Mouse (Mus musculus) ovary, postnatal 10 days (tissue): ENCODE measurements around the gene Zfp879.

Source experiments
- DNase-seq: peaks from one replicate; pipeline ENCODE4 v3.0.0; 2022; ENCODE audit warnings: low spot score

Zfp879 gene

DNA sequence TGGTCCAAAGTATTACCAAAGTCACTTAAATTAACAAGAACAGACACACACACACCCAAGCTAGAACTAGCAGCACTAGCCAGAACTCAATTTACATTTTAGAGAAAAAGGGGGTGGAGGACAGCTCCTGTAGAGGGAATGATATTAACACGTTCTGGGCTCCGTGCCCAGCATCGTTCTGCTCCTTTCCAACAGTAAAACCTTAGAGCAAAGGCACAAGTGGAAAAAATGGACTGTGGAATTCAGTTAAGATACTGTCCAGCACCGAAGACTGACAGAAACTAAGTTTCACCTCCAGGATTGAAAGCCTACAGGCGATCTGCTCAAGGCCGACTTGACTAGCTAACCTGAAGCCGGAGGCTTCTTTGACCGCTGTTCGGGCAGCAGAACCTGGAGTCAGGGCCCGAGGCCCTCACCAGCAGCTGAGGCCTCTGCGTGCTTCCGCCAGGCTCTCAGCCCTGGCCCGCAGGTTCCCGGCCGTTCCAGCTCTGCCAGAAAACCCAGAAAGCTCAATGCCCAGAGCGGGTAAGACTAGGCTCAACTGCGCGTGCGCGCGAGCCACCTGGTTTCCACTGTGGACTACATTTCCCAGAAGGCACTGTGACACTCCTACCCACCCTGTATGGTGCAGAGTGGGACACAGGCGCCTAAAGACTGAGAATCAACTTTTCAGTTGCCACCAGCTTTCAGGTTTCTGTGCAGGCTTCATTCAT is at the start of gene Zfp879:
TSS of gene Zfp879 (minus strand) at position 530 of the 713 bp plus-strand sequence.
- peak; percentile 69 for DNase-seq

DNA sequence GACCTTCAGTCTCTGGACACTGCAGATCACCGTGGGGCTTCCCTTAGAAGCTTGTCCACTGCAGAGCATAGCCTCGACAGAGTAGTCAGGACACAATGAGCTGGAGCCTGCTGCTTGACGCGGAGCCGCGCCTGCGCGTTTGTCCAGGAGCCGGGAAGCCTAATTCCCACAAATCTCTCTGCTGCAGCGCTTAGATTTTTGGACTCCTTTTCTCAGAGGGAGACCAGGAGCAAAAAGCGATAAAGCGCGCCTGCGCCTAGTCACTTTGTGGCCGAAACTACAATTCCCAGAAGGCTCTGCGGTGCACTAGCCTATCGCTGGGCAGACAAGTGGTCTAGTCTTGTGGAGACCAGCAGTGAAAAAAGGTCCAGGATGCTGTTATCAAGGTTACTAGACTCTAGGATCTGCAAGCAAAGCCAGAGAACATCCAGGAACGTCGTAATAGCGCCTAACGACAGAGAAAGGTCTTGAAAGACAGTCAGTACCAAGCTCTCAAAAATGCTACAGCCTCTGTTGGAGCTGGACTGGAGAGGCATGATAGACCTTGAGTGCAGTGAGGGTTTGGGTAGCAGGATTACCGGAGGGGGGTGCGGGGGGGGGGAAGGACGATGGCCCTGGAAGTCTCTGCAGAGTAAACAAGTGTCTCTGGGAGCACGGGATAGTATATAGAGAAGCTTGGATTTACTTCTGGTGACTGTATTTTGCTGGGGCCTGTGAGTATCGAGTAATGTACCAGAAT is 46.2 kb upstream of the Zfp879 start, which contains the start of gene Zfp454:
TSS of gene Zfp454 (minus strand) at position 262 of the 739 bp plus-strand sequence.
- peak; percentile 67 for DNase-seq

DNA sequence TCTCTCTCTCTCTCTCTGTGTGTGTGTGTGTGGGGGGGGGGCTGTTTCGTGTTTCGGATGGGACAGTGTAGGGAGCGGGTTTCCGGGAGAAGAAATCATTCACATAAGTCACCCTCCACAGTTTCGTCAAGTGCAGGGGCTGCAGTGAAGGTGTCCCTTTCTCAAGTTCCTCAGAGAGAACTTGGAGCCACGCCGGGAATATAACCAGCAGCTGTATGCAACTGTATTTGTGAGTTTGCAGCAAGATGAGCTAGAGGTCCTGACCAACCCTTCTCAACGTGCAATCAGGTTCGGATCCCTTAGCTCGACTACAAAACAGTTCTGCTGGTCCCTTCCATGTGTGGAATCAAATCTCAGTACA is 45.6 kb upstream of the Zfp879 start:
- DNase-seq, result no peak

DNA sequence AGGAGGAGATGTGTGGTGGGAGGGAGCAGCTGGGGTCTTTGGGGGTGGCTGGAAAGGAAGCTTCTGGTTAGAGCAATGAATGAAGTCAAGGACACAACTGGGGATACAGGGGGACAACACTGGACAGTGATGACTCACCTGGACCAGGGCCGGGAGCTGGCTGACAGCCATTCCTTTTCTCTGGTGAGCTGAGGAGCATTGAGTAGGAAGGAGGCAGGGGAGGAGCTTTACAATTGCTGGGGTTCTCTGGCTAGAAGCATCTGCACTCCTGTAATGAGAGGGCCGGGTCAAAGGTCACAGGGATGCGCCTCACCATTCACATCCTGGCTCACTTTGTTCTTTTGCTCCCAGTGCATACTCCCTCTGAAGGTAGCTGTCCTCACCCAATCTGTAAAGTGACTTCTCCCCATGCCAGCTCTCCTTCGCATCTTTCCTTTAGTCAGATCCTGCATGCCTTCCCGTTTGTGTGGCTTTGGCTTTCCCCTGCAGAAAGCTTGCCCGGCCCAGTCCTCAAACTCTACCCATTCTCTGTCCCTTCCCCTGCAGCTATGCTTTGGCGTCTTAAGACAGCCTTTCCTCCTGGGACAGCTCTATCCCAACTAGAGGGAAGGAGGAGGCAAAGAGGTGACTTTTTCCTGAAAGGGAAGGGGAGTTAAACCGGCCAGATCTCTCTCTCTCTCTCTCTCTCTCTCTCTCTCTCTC is 45.0 kb upstream of the Zfp879 start:
- DNase-seq, result no peak

DNA sequence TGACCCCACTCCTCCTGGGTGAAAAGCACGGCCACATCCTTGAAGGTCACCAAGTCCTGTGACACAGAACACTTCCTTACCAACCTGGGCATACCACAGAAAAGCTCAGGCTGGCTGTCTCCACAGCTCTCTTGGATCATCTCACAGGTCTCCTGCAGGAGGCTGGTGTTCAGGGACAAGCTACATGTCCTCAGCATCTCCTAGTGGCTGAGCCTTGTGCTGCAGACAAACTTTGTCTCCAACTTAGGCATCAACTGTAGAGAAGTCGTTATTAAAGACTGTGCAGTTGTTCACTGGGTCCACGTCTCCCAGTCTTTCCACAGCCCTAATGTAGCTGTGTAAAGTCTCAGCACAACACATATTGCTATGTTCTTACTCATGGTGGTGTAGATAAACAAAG is 42.4 kb upstream of the Zfp879 start:
- DNase-seq, result no peak

DNA sequence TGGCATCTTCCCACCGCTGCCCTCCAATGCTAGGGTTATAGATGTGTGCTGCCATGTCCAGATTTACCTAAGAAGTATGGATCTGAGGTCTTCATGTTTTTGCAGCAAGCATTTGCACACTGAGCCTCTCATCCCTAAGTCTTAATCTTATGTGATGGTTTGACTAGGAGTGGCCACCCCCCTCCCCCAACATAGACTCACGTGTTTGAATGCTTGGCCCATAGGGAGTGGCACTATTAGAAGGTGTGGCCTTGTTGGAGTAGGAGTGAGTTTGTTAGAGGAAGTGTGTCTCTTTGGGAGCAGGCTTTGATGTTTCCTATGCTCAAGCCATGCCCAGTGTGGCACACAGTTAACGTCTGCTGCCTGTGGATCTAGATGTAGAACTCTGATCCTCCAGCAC is 37.3 kb upstream of the Zfp879 start:
- DNase-seq, result no peak

DNA sequence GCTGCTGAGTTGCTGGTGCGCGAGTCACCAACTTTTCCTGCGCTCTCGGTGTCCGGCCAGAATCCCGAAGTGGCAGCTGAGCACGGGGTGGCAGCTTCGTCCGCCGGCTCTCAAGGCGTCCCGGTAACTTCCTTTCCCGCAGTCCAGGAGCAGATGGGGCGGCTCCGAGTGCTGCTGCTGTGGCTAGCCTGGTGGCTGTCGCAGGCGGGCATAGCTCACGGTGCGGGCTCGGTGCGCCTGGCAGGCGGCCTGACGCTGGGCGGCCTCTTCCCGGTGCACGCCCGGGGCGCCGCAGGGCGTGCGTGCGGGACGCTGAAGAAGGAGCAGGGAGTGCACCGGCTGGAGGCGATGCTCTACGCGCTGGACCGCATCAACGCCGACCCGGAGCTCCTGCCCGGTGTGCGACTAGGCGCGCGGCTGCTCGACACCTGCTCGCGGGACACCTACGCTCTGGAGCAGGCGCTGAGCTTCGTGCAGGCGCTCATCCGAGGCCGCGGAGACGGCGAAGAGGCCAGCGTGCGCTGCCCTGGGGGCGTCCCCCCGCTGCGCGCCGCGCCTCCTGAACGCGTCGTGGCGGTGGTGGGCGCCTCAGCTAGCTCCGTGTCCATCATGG is 9.7 kb upstream of the Zfp879 start:
- DNase-seq, result no peak

DNA sequence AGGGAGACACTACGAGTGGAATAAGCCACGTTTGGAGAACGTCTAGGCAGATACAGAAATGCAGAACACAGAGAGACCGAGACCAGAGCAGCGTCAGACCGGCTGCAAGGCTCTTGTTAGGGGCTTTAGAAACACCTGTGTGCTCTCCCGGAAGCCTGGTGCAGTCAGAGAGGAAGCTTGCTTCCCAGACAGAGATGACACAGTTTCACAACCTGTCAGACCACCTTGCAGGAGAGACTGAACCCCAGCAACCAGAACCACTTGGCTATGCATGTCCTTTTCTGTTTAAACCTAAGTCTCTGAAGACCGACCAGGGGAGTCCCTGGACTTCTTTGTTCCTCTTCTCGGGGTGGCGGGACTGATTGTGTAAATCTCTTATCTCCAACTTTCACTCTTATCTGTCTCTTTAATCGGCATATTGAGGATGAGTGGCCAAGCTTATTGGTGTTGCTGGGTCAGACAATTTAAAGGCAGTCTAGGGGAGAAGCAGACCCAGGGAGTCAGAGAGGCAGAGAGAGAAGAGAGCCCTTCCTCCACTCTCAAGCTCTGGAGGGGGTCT is 8.9 kb upstream of the Zfp879 start, which contains the start of gene Grm6:
TSS of gene Grm6 (plus strand) at position 509 of the 559 bp plus-strand sequence.
- DNase-seq, result no peak

DNA sequence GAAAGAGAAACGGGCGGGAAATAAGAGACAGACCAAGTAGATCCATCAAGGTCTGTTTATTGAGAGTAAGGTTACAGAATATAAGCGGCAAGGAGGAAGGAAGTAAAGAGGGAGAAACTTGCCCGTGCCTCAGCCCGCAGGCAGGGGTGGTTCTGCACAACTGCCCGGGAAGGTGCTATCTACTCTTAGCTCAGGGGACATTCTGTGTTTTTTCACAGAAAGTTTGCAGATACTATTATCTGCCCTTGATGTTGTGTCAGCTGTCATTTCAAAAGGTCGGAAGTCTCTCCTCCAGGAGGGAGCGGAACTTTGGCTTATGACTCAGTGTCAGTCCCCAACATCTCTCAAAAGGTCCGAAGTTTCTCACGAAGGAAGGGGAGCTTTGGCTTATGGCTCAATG is 8.0 kb upstream of the Zfp879 start:
- DNase-seq, result no peak

DNA sequence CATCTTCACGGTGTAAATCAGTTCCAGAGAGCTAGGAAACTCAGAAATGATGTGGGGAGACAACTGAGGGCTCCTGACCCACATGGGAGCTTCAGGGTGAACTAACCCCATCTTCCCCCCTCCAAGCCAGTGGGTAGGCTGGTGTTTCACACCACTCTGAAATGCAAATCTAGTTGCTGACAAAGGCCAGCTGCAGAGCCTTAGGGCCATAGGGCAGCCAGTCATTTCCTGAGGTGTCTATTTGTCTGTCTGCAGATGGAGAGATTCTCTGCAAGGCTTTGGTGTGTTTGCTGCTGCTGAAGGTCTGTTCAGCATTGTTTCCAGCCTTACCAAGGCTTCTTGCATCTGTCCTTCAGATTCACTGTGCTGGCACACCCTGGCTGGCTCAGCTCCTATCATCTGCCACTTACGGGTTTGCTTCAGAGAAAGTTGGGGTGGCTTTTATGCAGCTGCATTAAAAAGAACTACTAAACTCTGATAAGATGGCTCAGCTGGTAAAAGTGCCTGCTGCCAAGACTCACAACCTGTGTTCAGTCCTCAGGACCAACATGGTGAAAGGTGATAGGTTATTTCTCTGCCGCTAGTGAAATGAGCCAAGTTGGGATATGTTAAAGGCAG is 7.3 kb upstream of the Zfp879 start:
- no peak for DNase-seq

DNA sequence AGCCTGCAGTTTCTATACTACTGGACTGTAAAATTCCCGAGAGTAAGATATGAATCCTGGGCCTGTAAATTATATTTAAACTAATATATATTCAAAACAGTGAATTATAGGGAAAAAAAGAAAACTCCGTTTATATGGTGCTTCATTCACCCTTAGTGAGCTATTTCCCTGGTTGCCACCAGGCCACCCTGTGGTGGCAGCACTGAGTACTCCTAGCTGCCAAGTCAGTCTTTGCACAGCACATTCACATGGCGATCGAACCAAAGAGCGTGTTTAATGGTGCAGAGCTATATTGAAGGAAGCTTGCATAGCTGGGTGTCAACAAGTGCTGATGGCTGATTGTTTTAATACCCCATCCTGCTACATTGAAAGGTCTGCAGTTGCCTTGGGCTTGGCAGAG is 5.7 kb upstream of the Zfp879 start:
- no peak for DNase-seq

DNA sequence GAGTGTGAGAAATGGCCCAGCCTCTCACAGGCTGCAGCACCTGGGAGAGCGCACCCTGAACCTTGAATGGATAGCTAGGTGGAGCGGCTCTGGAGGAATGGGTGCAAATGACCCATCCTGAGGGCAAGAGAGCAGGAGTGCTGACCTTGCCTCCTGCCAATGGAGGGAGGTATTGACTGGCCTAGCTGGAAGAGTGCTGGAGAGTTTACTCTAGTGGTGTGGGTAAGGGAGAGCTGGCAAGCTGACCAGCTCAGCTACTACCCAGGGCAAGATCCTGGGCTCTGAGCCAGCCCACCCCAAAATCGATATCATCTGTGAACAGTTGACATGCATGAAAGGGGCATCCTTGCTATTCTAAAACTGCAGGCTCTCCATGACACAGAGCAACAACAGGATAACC is 4.6 kb upstream of the Zfp879 start:
- DNase-seq, result no peak

DNA sequence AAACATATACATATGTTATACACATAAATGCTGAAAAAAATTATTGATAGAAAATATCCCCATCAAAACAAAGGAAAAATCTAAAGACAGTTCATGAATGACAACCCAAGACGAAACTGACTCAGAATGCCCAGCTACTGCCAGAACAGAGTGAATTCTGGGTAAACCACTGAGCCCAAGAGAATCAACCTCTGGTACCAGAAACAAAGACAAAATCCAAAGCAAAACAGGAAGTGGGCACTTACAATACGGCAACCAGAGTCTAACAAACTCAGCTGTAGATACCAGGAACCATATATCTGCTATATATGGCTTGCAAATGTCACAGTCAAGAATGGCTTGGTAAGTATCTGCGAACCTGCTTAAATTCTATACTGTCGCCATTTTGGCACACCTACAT is 5.6 kb downstream of the Zfp879 start:
- no peak for DNase-seq

DNA sequence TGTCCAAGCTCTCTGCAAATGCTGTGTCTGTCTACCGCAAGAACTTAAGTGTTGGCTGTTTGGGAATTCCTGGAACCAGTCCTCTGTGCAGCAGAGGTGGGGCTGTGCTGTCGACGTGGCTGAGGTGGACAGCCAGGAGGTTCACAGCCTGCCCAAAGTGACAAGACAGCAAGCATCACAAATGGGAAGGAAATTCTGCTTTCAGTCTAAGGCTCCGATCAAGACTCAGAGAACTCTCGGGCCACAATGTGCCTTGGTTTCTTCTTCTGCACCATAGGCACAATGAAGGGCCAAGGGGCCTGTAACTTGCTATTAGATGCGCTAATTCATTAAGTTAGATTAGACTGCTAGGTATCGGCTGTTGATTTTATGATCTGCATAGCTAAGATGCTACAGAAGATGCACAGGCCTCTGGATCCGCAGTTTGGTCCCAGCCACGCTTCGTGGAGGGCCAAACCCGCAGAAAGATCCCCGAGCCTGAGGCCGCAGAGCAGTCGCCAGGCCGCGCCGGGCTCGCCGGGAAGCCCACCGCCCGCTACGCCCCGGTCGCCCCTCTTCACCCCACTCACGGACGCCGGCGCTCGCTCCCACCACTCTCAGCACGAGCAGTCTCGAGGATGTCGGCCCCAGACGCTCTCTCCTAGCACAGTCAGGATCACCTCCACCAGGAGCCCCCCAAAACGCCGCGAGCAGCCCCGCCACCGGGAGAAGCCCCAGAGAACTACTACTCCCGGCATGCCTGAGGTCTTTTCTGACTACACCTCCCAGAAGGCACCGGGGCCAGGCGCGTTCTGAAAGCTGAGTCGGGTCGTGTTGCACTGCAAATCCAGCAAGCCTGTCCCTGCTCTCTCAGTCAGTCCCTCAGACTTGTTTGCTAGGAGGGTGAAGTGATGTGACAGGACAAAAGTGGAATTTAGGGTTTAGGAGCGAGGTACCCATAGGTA is 14.1 kb downstream of the Zfp879 start, which contains the start of gene Zfp354c:
TSS of gene Zfp354c (minus strand) at position 715 of the 944 bp plus-strand sequence.
- DNase-seq, result peak; percentile 70

DNA sequence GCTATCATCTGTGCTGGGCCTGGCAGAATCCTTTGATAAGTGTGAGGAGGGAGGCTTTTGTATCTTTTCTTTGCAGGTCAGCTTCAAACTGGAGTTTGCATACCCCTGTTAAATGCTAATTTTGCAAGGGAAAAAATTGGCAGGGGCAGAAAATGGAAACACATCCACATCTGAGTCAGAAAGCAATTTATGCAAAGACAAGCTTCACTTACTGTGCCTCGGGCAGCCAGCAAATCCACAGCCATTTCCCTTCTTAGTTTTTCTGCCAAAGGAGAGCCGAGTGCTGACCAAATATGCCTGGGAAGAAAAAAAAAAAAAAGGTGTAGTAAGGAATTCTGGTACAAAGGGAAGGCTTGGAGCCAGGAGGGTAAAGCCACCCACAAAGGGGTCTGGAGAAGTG is 15.1 kb downstream of the Zfp879 start:
- DNase-seq, result no peak

DNA sequence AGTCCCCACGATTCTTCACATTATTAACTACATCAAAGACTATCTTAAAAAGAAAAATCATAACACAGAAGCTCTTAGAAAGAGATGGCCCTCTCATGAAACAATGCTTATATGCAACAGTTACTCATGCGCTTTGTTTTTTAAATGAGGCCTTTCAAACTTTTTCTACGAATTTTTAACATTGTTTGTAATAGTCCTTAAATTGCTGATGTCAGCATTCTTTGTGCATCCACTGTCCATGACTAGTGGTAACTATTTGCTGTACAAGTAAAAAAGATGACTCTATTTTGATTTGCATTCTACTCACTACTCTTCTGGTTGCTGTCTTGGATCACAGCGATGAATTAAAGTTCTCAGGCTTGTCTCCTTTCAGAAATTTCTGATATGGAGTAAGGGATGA is 27.1 kb downstream of the Zfp879 start:
- no peak for DNase-seq

DNA sequence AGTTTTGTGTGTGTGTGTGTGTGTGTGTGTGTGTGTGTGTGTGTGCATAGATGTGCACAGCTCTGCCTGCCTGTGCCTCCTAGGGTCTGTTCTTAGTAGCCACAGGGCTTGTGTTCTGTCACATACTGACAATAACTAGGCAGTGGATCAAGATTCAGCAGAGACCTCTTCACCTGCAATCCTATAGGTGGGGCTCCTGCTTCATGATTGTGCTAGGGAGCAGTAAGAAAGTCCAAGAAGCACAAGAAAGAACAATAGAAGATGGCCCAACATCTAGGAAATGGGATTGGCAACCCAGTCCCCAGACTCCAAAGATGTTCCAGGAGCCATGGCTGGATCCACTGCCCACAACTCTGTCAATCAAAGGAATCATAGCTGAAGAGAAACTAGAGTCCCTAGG is 42.5 kb downstream of the Zfp879 start:
- no peak for DNase-seq

DNA sequence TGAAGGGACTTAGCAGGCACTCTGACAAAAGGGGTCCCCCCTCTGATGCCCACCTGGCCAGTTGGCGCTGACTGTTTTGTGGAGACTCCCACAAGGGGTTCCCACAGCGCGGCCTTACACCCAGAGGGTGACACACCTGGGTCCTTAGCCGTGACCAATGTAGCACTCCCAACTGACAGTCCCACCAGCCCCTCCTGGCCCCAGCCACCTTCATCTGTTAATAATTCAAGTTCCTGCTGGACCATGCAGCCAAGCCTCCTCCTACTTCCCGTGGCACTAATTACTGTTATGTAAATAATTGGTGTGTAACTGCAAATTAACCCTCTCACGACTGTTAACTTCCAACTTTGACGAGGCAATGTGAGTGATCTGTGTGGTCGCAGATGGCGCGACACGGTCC is 43.7 kb downstream of the Zfp879 start:
- no peak for DNase-seq
